Mouse (Mus musculus) liver, embryonic 13.5 days (tissue): ENCODE results near the gene Col4a3. TPM values are rescaled to one million over a fixed set of nuclear protein-coding genes. Genes with fewer than 3 reads are reported as not detected.

Experiments
- ATAC-seq: fragments of 200-750 bp; cut with Nextera tagmentation; 2 replicates; pipeline ENCODE4 v1.8.0; 2017; ENCODE audit warnings: low read depth, mild to moderate bottlenecking, moderate number of reproducible peaks, moderate library complexity
- DNase-seq: peaks from one replicate; pipeline ENCODE4 v3.0.0; 2022
- H3K27ac ChIP-seq: fragments of 300-500 bp; sonication (generic); 2 replicates; pipeline ENCODE4 v1.5.1; 2015; ENCODE audit warnings: moderate library complexity, mild to moderate bottlenecking, inconsistent platforms
- H3K27me3 ChIP-seq: fragments of 300-500 bp; sonication (generic); 2 replicates; pipeline ENCODE4 v1.6.1; 2015; ENCODE audit warnings: mild to moderate bottlenecking, inconsistent platforms
- H3K36me3 ChIP-seq: fragments of 300-500 bp; sonication (generic); 2 replicates; pipeline ENCODE4 v1.6.1; 2015; ENCODE audit warnings: mild to moderate bottlenecking, inconsistent platforms
- H3K4me1 ChIP-seq: fragments of 300-500 bp; sonication (generic); replicated peaks from 2 replicates; pipeline ENCODE4 v1.6.1; 2015; ENCODE audit warnings: inconsistent platforms
- H3K4me2 ChIP-seq: fragments of 300-500 bp; sonication (generic); 2 replicates; pipeline ENCODE4 v1.6.1; 2015; ENCODE audit warnings: inconsistent platforms, mild to moderate bottlenecking, moderate library complexity
- H3K4me3 ChIP-seq: fragments of 300-500 bp; sonication (generic); replicated peaks from 2 replicates; pipeline ENCODE4 v1.5.1; 2015; ENCODE audit warnings: mild to moderate bottlenecking, inconsistent platforms
- H3K9ac ChIP-seq: fragments of 300-500 bp; sonication (generic); 2 replicates; pipeline ENCODE4 v1.6.1; 2015; ENCODE audit warnings: mild to moderate bottlenecking, inconsistent platforms
- H3K9me3 ChIP-seq: fragments of 300-500 bp; sonication (generic); replicated peaks from 2 replicates; pipeline ENCODE4 v1.6.1; 2016; ENCODE audit warnings: inconsistent platforms
- WGBS: fragments of 180-500 bp; shearing (Covaris S2); methylation state at CpG from one replicate; pipeline ENCODE4 v1.1.7; 2015; ENCODE audit not compliant: insufficient replicate concordance; 5-methylcytosine and 5-hydroxymethylcytosine counted together
- polyA plus RNA-seq: library from polyadenylated mRNA; unstranded; fragments of >200 nt; fragmentation: Nextera tagmentation; extraction: Ambion mirVana; gene quantifications from 2 replicates; pipeline ENCODE4 v1.2.1, GENCODE M21; 2015

Gene Col4a3
- polyA plus RNA-seq, 1 experiment from 2014 or later: 0.09 TPM

DNA sequence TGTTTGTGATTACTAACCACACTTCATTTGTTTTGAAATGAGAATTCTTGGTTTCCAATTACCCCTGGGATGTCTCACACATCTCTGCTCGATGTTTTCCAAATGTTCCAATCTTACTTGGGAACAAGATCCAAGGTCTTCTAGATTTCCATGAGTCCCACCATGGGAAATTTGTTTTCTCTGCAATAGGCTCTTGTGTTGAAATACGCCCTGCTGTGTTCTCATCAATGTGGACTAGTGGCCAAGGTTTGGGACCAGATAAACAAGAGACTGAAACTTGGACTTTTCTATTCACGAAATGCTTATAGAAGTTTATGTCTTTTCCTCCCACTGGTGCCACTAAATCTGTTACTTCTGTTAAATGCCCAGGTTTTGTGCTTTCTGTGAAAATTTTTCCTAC is 11.0 kb upstream of the Col4a3 start:
- no peaks in the 10 kb centered on the region for H3K36me3 ChIP-seq
- no peaks in the 10 kb centered on the region for H3K27me3 ChIP-seq
- no peak overlapping the region for H3K4me2 ChIP-seq
- no peak overlapping the region for H3K9ac ChIP-seq
- H3K9me3 ChIP-seq: no peaks in the 10 kb centered on the region
- WGBS: 58% methylated on average over 3 of the region's 3 CpGs
- DNase-seq: no peak
- no peak overlapping the region for H3K27ac ChIP-seq
- no peak overlapping the region for H3K4me3 ChIP-seq
- no peak for ATAC-seq
- no peaks in the 10 kb centered on the region for H3K4me1 ChIP-seq

DNA sequence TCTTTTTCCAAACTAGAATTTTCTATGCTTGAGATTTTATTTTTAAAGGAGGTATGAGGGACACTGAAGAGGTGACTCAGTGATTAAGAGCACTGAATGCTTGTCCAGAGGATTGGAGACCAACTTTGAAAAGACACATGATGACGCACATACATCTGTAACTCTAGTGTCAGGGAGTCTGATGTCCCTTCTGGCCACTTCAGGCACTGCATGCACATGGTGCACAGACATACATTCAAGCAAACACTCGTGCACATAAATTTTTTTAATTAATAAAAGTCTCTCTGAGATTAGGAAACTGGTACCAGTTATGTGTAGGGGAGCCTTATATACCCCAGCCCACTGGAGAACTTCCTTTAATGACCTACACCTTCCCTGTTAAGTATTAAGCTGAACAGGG is 10.5 kb upstream of the Col4a3 start:
- no peaks in the 10 kb centered on the region for H3K9me3 ChIP-seq
- H3K27ac ChIP-seq: no peak overlapping the region
- no peaks in the 10 kb centered on the region for H3K27me3 ChIP-seq
- H3K9ac ChIP-seq: no peak overlapping the region
- no peak overlapping the region for H3K4me2 ChIP-seq
- H3K4me1 ChIP-seq: no peaks in the 10 kb centered on the region
- no peak for DNase-seq
- H3K4me3 ChIP-seq: no peak overlapping the region
- WGBS: 55% methylated on average over 2 of the region's 2 CpGs
- no peak for ATAC-seq
- no peaks in the 10 kb centered on the region for H3K36me3 ChIP-seq

DNA sequence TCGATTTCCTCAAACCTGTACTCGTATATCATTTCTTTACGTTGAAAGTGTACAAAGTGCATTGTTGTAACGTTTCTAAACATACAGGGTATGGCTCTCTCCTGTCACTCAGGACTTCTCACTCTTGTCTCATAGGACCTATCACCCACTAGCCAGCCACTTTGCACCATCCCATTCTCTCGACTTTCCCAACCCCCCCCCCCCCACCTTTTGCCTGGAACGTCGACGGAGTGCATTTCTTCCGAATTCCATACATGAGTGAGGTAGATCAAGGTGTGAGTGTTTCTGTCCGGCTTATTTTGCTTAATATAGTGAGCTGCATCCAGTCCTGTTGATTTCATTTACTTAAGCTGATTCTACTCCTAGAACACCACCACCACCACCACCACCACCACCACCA is 9.4 kb upstream of the Col4a3 start:
- Histone ChIP-seq H3K9me3 (no peaks in the 10 kb centered on the region), H3K4me1 (no peaks in the 10 kb centered on the region), H3K27me3 (no peaks in the 10 kb centered on the region), H3K4me3 (no peak overlapping the region), H3K4me2 (no peak overlapping the region), H3K27ac (no peak overlapping the region), H3K36me3 (no peaks in the 10 kb centered on the region), H3K9ac (no peak overlapping the region)
- ATAC-seq: no peak
- WGBS: 71% methylated on average over 10 of the region's 10 CpGs
- DNase-seq: no peak

DNA sequence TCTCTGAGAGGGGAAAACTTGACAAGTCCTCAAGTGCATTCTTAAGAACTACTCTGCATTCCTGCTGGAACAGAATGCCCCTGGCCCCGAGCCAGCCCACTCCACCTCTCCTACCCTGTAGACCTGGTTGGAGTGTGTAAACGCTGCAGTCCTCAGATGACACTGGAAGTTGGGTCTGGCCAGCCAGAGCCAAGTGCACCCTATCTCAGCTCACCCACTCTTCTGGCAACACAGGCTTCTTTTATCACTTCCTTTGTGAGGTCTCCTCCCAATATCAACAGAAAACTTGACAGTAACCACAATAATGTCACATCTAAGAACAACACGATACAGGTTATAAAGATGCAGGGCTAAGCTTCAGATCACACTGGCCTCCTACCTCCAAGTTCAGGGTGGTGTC is 8.8 kb upstream of the Col4a3 start:
- no peak overlapping the region for H3K4me3 ChIP-seq
- 26% methylated on average over 3 of the region's 3 CpGs for WGBS
- H3K27ac ChIP-seq: no peak overlapping the region
- DNase-seq (no peak), ATAC-seq (no peak; the same call in 1 of the 2 replicates)
- no peaks in the 10 kb centered on the region for H3K9me3 ChIP-seq
- H3K4me2 ChIP-seq: no peak overlapping the region
- H3K9ac ChIP-seq: no peak overlapping the region
- H3K4me1 ChIP-seq: no peaks in the 10 kb centered on the region
- no peaks in the 10 kb centered on the region for H3K36me3 ChIP-seq
- H3K27me3 ChIP-seq: no peaks in the 10 kb centered on the region

DNA sequence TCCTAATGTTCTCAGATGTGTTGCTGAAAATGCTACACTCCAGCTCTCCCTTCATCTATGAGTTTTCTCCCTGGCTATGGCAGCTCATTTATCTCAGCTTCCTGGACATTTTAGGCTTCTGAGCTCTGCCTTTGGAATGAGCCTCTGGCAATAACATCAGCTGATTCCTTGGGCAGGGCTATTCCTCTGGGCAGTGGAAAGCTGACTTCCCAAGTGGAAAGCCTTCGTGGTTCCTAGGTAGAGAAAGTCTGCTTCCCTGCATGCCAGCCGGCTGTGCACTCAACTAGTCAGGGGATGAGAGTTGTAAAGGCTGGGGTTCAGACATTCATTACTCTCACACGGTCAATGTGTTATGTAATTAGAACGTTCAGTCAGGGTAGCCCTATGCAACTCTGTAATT is 8.4 kb upstream of the Col4a3 start:
- H3K27ac ChIP-seq: no peak overlapping the region
- no peak for ATAC-seq
- 55% methylated on average over 4 of the region's 4 CpGs for WGBS

DNA sequence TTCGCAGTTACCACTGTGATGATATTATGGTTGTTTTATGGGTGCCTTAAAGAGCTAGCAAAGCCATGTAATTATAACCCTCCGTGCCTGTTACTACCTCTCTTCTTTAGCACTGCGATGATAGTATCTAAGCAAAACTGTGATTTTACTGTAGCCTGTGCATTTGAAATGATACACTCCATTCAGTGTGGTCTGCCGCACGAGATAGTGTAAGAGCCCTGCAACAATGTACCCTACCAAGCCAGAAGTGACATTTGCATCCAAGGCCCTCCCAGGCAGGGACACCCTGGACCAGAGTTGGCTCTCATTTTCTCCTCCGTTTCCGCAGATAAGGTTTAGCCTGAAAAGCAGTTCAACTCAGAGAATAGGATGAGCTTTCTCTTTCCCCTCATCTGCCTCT is 740 bp upstream of the Col4a3 start:
- Histone ChIP-seq H3K27ac (no peak overlapping the region), H3K9ac (no peak overlapping the region), H3K9me3 (no peaks in the 10 kb centered on the region), H3K36me3 (no peaks in the 10 kb centered on the region), H3K27me3 (peaks cover 24% of the 10 kb centered on the region), H3K4me3 (no peak overlapping the region), H3K4me1 (0 out of 2 replicates have a peak, but pooled peaks cover 7% of the 10 kb centered on the region), H3K4me2 (no peak overlapping the region)
- WGBS: 61% methylated on average over 7 of the region's 7 CpGs
- DNase-seq: no peak
- no peak for ATAC-seq

More for the DNA sequence above, 8.4 kb upstream of the Col4a3 start:
- Histone ChIP-seq H3K9ac (no peak overlapping the region), H3K36me3 (no peaks in the 10 kb centered on the region), H3K4me3 (no peak overlapping the region), H3K4me2 (no peak overlapping the region), H3K27me3 (no peaks in the 10 kb centered on the region), H3K4me1 (no peaks in the 10 kb centered on the region), H3K9me3 (no peaks in the 10 kb centered on the region)
- DNase-seq: no peak

DNA sequence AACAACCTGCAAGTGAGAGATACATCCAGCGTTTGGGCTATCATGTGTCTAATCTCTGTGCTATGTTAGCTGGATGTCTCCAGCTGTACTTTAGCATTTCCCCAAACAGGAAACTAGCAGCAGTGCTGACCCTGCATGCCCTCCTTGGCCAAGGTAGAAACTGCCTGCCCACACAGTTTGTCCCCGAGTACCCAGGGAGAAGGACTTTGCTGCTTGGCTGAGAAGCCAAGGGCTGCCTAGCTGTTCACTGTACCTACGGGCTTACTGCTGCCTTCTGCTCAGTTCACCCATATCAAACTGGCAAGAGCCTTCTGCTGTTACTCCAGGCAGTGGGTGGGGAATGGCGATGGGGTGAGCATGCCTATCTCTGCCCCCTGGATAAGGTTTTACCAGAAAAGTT is 3.5 kb downstream of the Col4a3 start:
- no peak overlapping the region for H3K4me3 ChIP-seq
- peaks cover 21% of the 10 kb centered on the region for H3K27me3 ChIP-seq
- no peak for DNase-seq
- no peaks in the 10 kb centered on the region for H3K9me3 ChIP-seq
- no peaks in the 10 kb centered on the region for H3K36me3 ChIP-seq
- H3K4me1 ChIP-seq: 0 out of 2 replicates have a peak, but pooled peaks cover 7% of the 10 kb centered on the region
- 36% methylated on average over 4 of the region's 4 CpGs for WGBS
- H3K9ac ChIP-seq: no peak overlapping the region
- H3K4me2 ChIP-seq: no peak overlapping the region
- no peak overlapping the region for H3K27ac ChIP-seq
- no peak for ATAC-seq

DNA sequence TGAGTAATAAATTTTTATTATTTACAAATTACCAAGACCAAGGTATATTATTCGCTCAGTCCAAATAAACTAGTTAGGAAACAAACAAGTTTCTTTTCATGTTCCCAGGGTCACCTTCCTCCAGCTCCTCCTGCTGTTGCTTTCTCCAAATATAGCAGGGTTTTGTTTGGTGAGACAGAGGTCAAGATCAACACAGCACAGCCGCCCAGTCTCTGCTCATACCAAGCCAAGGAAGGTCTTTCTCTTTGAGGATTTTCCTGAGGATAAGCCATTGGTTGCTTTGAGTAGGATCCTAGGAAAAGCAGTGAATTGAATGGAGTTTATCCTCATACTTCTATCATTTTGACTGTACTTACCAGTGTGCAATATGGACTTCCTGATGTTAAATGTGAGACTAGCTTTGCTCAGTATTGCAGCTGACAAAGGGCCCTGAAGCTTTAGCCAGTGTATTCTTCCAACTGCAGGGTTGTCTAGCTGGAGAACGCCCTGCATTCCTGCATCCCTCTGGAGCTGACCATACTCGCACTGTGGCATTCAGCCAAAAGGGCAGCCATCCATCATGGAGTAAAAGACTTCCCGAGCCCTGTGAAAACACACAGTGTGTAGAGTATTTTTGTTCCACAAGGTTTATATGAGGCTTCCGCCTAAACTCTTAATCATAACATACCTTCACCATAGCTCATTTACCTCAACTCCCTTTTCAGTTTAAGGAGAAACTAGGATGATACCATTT is 10.3 kb downstream of the Col4a3 start:
- Histone ChIP-seq H3K36me3 (no peaks in the 10 kb centered on the region), H3K27me3 (no peaks in the 10 kb centered on the region), H3K4me1 (no peaks in the 10 kb centered on the region), H3K27ac (no peak overlapping the region), H3K4me3 (no peak overlapping the region), H3K9ac (no peak overlapping the region), H3K4me2 (no peak overlapping the region), H3K9me3 (no peaks in the 10 kb centered on the region)
- no peak for DNase-seq
- no peak for ATAC-seq
- WGBS: 58% methylated on average over 6 of the region's 6 CpGs

DNA sequence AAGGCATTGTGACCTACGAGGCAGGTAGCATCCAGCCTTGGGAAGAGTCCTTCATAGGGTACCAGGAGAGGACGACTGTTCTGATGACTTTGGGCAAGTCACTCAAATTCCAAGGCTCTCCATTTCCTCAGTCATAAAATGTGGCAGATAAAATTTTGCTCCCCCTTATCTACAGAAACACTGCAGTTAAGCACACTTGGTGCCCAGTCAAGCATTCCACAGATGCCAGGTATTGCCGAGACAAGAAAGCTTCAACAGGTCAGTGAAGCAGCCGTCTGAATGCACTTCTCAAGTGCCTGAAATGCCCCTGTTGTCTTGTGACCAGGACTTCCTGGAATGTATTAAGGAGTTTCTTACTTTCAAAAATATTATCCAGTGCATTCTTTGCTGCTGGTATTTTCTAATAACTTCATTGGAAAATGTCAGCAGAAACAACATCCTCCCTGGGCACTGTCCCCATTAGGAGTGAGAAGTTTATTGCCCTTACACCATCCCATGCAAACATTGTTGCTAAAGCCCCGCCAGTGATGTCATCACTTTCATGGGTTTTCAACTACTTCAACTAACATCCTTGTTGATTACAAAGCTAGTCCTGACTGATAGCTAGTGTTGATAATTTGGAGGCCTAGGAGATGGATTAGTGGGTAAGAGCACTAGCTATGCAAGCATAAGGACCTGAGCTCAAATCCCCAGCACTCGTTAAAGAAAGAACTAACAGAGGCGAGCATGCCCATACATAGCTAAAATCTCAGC is 16.7 kb downstream of the Col4a3 start:
- WGBS: 51% methylated on average over 7 of the region's 7 CpGs
- Histone ChIP-seq H3K9me3 (no peaks in the 10 kb centered on the region), H3K27ac (no peak overlapping the region), H3K36me3 (no peaks in the 10 kb centered on the region), H3K4me3 (no peak overlapping the region), H3K27me3 (no peaks in the 10 kb centered on the region), H3K4me2 (no peak overlapping the region), H3K9ac (no peak overlapping the region), H3K4me1 (no peaks in the 10 kb centered on the region)
- DNase-seq (no peak), ATAC-seq (no peak)

DNA sequence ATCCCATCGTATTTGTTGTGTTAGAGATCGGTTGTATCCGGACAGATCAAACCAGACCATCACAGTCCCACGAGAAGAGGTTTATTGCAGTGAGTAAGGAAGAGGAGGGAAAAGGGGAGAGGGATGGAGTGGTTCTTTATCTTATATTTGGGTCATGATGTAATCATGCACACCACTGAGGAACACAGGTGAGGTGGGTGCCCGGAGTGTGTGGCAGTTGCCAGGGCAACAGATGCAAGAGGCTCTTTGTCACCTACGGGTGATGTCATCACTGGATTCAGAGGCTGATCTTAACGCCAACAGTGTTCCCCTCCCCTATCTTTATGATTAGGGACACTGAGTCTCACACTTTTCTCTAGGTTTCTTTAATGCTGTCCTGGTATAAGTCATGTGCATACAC is 18.6 kb downstream of the Col4a3 start:
- no peak for DNase-seq
- H3K4me3 ChIP-seq: no peak overlapping the region
- no peaks in the 10 kb centered on the region for H3K36me3 ChIP-seq
- ATAC-seq: no peak
- H3K27ac ChIP-seq: no peak overlapping the region
- H3K9ac ChIP-seq: no peak overlapping the region
- H3K27me3 ChIP-seq: no peaks in the 10 kb centered on the region
- no peaks in the 10 kb centered on the region for H3K4me1 ChIP-seq
- 76% methylated on average over 7 of the region's 7 CpGs for WGBS
- H3K4me2 ChIP-seq: no peak overlapping the region
- no peaks in the 10 kb centered on the region for H3K9me3 ChIP-seq

DNA sequence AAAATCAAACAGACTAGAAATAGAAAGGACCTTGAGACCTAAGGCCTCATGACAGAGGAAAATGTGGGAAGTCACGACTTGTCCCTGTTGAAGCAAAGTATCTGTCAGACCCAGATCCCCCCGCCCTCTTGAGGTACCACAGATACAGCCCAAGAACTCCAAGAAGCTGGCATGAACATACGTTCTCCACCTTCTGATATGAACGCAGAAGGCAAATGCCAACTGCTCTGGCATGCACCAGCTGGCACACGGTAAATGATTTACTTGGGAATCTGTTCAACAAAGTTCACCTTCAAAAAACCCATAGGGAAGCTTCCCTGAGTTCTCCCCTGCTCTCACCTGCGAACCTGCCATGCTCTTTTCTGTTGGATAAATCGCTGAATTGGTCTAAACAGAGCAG is 19.1 kb downstream of the Col4a3 start:
- Histone ChIP-seq H3K9me3 (no peaks in the 10 kb centered on the region), H3K27ac (no peak overlapping the region), H3K9ac (no peak overlapping the region), H3K4me1 (no peaks in the 10 kb centered on the region), H3K4me2 (no peak overlapping the region), H3K27me3 (no peaks in the 10 kb centered on the region), H3K4me3 (no peak overlapping the region), H3K36me3 (no peaks in the 10 kb centered on the region)
- WGBS: 70% methylated on average over 7 of the region's 7 CpGs
- DNase-seq: no peak
- no peak for ATAC-seq
